Mouse (Mus musculus): ENCODE measurements around the gene Olfr1480.

DNA sequence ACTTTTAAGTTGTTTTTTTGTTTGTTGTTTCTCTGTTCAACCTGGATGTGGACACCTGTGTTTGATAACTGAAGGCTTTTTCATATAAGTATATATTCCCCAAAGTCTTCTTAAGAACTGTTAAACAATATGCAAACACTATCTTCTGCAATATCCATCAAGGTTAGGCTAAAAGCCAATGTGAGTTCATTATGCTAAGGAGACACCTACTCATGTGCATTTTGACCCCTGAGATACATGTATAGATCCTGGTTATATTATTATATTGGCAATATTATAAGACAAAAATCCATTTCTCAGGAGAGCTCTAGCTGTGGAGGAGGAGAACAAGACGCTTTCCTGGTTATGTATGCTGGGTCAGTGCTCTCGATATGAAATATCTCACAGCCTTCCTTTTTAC, at the start of gene Olfr1480:
- TF ChIP-seq EP300 (IDR thresholded peaks at IDR 0.05; ENCODE audit: low read depth) (no peak), CTCF (IDR thresholded peaks at IDR 0.05; ENCODE audit: low read depth) (no peak)
